Mouse (Mus musculus): Measurements from ENCODE around the gene Agbl3. TPM values are rescaled to one million over a fixed set of nuclear protein-coding genes. Genes with fewer than 3 reads are reported as not detected.

Agbl3 gene
- polyA plus RNA-seq, 1 experiment, result 6.8 TPM

GRCm38 (mm10) chr6:34907696-34908260 is 127.5 kb downstream of the Agbl3 start:
- H3K27ac ChIP-seq (ENCODE audit: insufficient read depth, low read length), result no peak overlapping the region
- no peak for TF ChIP-seq POLR2A (IDR thresholded peaks at IDR 0.05; ENCODE audit: low read depth, low read length)
- TF ChIP-seq CTCF (IDR thresholded peaks at IDR 0.05; ENCODE audit: borderline replicate concordance, insufficient read depth, low read length), result no peak
- H3K4me3 ChIP-seq (ENCODE audit: insufficient read depth, low read length), result no peak overlapping the region
- H3K4me1 ChIP-seq (ENCODE audit: control insufficient read depth, insufficient read depth, low read length), result no peaks in the 10 kb centered on the region

Other genes starting within 250 kb of the Agbl3 start
- gene Cald1, start 181.9 kb upstream of the Agbl3 start, polyA plus RNA-seq (2011; ENCODE audit: insufficient read length, low read depth, missing spikeins), result 1,420 and 1,765 TPM in 2 replicates
- gene Tmem140, start 82.7 kb downstream of the Agbl3 start, polyA plus RNA-seq (2011; ENCODE audit: insufficient read length, low read depth, missing spikeins), result 3.8 and 7.3 TPM in 2 replicates
- gene Cyren, start 97.6 kb downstream of the Agbl3 start, polyA plus RNA-seq (2011; ENCODE audit: insufficient read length, low read depth, missing spikeins), result 6.0 and 10.0 TPM in 2 replicates
- gene Wdr91, start 130.4 kb downstream of the Agbl3 start, polyA plus RNA-seq (2011; ENCODE audit: insufficient read length, low read depth, missing spikeins), result 8.8 and 12.1 TPM in 2 replicates
- gene Stra8, start 139.7 kb downstream of the Agbl3 start, polyA plus RNA-seq (2011; ENCODE audit: insufficient read length, low read depth, missing spikeins), result not detected in 2 replicates
- gene Slc23a4, start 208.0 kb downstream of the Agbl3 start, polyA plus RNA-seq (2011; ENCODE audit: insufficient read length, low read depth, missing spikeins), result not detected in 2 replicates